Mouse (Mus musculus) brown adipose tissue, adult 24 weeks (tissue): ENCODE results near the gene 0610040J01Rik. TPM values are rescaled to one million over a fixed set of nuclear protein-coding genes. Genes with fewer than 3 reads are reported as not detected.

ENCODE experiments used
- H3K27ac ChIP-seq: fragments of 200-500 bp; replicated peaks from 2 replicates; pipeline ENCODE4 v1.5.1; 2012; ENCODE audit warnings: low read depth, mild to moderate bottlenecking, low read length
- H3K4me1 ChIP-seq: fragments of 200-500 bp; 2 replicates; pipeline ENCODE4 v1.6.1; 2012; ENCODE audit warnings: low read length, mixed read lengths; ENCODE audit not compliant: control insufficient read depth, insufficient read depth, insufficient read length
- H3K4me3 ChIP-seq: fragments of 200-500 bp; 2 replicates; pipeline ENCODE4 v1.5.1; 2012; ENCODE audit warnings: low read depth, mild to moderate bottlenecking, low read length, moderate library complexity; ENCODE audit not compliant: insufficient read depth
- polyA plus RNA-seq: library from polyadenylated mRNA; stranded (reverse); fragments of >200 nt; gene quantifications from 2 replicates; pipeline ENCODE4 v1.2.4, GENCODE M21; 2012; ENCODE audit not compliant: missing spikeins, insufficient read depth, insufficient read length

0610040J01Rik gene
- polyA plus RNA-seq, 1 experiment: not detected

GRCm38 (mm10) chr5:63907513-63907912, 95.3 kb downstream of the 0610040J01Rik start:
- Histone ChIP-seq H3K4me3 (no peak overlapping the region), H3K27ac (no peak overlapping the region)

DNA sequence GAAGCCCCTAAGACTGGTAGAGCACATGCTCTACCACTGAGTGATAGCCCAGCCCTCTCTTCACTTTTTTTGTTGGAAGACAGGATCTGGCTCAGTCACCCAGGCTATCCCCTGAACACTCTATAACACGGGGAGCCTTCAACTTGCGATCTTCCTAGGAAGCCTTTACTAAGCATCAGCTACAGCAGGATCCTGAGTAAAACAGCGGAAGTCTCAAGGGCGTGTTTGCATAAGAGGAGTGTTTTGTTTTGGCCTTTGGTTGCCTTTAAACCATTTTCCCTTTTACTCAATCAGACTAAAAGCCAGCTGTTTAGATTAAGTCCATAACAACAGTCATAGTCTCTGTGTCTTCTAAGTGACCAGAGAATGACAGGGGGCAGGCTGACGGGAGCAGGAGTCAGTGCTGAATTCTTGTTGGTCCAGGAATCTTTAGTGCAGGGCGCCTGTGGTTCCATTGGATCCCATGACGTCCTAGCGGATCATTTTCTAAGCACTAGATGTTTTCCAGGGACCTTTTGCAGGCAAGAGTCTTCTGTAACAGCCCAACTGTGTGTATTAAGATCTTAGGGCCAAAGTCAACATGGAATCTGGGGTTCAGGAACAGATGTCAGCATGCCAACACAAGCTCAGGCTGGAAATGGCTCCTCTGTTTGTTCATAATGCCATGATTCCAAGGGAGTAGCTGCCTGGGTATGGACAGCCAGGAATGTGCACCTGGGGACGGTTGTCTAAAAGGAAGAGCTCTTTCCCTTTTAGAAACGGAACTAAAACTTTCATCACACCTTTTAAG, 98.2 kb downstream of the 0610040J01Rik start:
- H3K4me3 ChIP-seq: no peak overlapping the region

More at GRCm38 (mm10) chr5:63907513-63907912, 95.3 kb downstream of the 0610040J01Rik start:
- H3K4me1 ChIP-seq: no peaks in the 10 kb centered on the region

GRCm38 (mm10) chr5:63914896-63915295, 102.7 kb downstream of the 0610040J01Rik start:
- H3K27ac ChIP-seq: no peak overlapping the region
- H3K4me3 ChIP-seq: no peak overlapping the region
- H3K4me1 ChIP-seq: no peaks in the 10 kb centered on the region

More for the DNA sequence above, 98.2 kb downstream of the 0610040J01Rik start:
- no peak overlapping the region for H3K27ac ChIP-seq
- no peaks in the 10 kb centered on the region for H3K4me1 ChIP-seq

DNA sequence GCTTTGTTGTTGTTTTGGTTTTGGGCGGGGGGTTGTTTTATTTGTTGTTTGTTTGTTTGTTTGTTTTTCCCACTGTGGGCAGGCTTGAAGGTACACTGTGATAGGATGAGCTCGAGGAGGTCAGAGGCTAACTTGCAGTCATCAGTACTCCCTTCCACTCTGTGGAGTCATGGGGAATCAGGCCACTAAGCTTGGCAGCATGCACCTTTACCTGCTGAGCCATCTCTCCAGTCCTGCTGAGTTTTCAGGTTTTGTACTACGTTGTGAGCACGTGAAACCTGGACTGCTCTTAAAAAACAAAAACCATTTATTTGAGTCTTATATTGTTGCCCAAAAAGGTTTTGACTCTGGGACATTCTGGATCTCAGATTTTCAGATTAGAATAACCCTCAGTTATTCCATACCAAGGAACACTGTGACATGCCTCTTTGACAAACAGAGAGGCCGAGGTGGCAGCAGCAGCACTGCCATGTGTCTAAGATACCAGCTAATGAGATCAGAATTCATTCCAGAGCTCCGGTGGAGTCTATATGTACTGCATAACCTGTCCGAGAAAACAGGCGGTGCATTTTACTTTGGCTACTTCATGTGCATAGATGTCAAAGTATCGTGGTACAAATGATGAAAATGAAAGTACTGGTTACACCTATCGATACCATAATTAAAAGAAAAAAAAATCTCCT, 104.4 kb downstream of the 0610040J01Rik start:
- Histone ChIP-seq H3K4me1 (no peaks in the 10 kb centered on the region), H3K4me3 (no peak overlapping the region), H3K27ac (no peak overlapping the region)

- H3K27ac ChIP-seq: no peak overlapping the region
- no peak overlapping the region for H3K4me3 ChIP-seq
- H3K4me1 ChIP-seq: no peaks in the 10 kb centered on the region
Measured at GRCm38 (mm10) chr5:63918201-63918600, 106.0 kb downstream of the 0610040J01Rik start.

DNA sequence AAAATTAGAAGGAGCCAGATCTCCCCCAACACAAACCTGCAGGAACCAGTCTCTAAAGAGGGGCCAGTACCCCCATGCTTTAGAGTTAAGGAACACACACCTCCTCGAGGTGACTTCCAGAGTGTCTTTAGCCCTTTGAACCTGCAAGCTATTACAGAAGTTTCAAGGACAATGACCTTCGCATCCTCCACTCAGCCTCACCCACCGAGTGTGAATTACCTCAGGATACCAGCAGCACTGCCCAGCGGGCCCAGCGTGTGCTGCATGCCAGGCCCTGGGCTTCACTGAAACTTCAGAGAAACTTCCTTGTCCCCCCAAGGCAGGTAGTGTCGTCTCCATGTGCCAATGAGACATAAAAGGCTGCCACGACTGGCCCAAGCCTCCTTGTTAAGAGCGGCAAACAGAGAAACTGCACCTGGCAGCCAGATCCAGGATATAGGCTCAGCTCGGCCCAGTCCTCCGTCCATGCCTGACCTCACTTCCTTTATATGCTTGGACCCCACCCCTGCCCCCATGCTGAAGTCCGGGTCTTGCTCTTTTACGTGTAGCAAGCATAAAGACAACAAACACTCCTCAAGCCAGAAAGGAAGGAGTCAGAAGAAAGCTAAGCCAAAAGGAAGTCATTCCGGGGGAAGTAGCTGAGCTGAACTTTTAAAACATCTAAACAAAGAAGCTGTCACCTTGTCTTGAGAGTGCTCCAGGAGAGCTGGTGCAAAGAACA, 111.3 kb downstream of the 0610040J01Rik start:
- no peaks in the 10 kb centered on the region for H3K4me1 ChIP-seq
- no peak overlapping the region for H3K27ac ChIP-seq
- H3K4me3 ChIP-seq: no peak overlapping the region

- Histone ChIP-seq H3K27ac (no peak overlapping the region), H3K4me3 (no peak overlapping the region), H3K4me1 (no peaks in the 10 kb centered on the region)
Measured at GRCm38 (mm10) chr5:63925035-63925628, 113.0 kb downstream of the 0610040J01Rik start.

GRCm38 (mm10) chr5:63930824-63931358, 118.7 kb downstream of the 0610040J01Rik start:
- Histone ChIP-seq H3K4me3 (no peak overlapping the region), H3K27ac (no peak overlapping the region)

GRCm38 (mm10) chr5:63932829-63933228, 120.7 kb downstream of the 0610040J01Rik start:
- Histone ChIP-seq H3K4me1 (0 out of 2 replicates have a peak, but pooled peaks cover 5% of the 10 kb centered on the region), H3K27ac (no peak overlapping the region), H3K4me3 (no peak overlapping the region)

More at GRCm38 (mm10) chr5:63930824-63931358, 118.7 kb downstream of the 0610040J01Rik start:
- H3K4me1 ChIP-seq: 0 out of 2 replicates have a peak, but pooled peaks cover 2% of the 10 kb centered on the region

GRCm38 (mm10) chr5:63935581-63935980, 123.4 kb downstream of the 0610040J01Rik start:
- H3K4me1 ChIP-seq: 0 out of 2 replicates have a peak, but pooled peaks cover 7% of the 10 kb centered on the region
- no peak overlapping the region for H3K4me3 ChIP-seq
- H3K27ac ChIP-seq: no peak overlapping the region

DNA sequence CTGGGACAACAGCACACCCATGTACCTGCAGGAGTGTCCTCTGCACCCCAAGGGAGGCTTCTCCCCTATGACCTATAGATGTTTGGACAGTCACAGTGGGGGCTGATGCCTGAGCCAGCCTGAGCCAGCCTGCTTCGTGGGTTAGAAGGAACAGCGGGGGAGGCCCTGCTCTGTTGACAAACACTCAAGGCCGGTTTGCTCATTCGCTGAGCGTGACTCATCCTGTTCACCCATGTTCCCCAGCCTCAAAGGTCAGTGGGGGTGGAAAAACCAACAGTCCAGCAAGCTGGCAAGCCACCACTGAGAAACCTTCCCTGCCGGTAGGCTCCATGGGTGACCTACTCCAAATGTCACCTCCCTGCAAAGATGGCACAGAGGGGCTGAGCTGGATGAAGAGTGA, 124.6 kb downstream of the 0610040J01Rik start:
- H3K4me1 ChIP-seq: 0 out of 2 replicates have a peak, but pooled peaks cover 7% of the 10 kb centered on the region
- H3K27ac ChIP-seq: no peak overlapping the region
- no peak overlapping the region for H3K4me3 ChIP-seq

DNA sequence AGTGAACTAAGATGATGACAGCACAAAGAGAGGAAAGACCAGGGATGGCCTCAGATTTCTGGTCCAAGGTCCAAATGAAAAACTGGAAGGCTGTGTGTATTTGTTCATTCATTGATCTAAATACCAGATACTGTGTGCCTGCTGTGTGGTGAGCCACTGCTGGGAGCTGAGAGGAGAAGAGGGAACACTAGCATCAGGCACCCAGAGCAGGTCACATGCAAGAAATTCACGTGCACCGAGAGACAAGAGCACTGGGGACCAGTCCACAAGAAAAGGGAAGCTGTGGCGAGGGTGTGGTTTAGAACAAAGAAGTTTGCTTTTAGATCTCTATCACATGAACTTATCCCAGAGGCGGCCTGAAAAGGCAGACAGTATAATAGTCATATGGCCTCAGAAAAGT, 126.4 kb downstream of the 0610040J01Rik start:
- H3K4me1 ChIP-seq: 0 out of 2 replicates have a peak, but pooled peaks cover 7% of the 10 kb centered on the region
- no peak overlapping the region for H3K27ac ChIP-seq
- H3K4me3 ChIP-seq: no peak overlapping the region

DNA sequence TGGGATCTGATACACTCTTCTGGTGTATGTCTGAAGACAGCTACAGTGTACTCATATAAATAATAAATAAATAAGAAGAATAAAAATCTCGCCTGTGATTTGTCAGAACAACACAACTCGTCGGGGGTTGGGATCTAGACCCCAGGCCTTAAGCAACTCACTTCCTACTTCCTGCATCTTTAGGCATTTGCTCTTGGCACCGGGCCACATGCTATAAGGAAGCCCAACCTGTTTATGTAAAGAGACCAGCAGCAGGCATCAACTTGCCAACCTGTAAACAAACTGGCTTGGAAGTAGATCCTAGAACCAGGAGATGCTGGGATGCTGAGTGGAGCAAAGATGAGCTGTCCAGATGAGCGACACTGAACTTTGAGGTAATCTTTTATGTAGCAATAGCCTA, 129.7 kb downstream of the 0610040J01Rik start:
- H3K27ac ChIP-seq: no peak overlapping the region
- H3K4me3 ChIP-seq: no peak overlapping the region
- H3K4me1 ChIP-seq: 0 out of 2 replicates have a peak, but pooled peaks cover 5% of the 10 kb centered on the region

- H3K4me1 ChIP-seq: 0 out of 2 replicates have a peak, but pooled peaks cover 3% of the 10 kb centered on the region
- peak overlapping the region; percentile 3; the same call in 1 of the 2 replicates for H3K4me3 ChIP-seq
- no peak overlapping the region for H3K27ac ChIP-seq
Measured at GRCm38 (mm10) chr5:63943291-63943690, 131.1 kb downstream of the 0610040J01Rik start.
